Mouse (Mus musculus) splenic B cell, adult 2 months (primary cell): Measurements from ENCODE around the gene 1600012H06Rik.
A peak's percentile ranks its signal among the peaks of the same experiment; 100 is the strongest.
"Not testable (repeated sequence)": the region's sequence is repeated elsewhere in the genome, so short reads cannot be mapped to it uniquely, and the experiment has no call there.

Source experiments
- DNase-seq: peaks from one replicate; pipeline ENCODE4 v3.0.0-alpha.2; 2011; ENCODE audit warnings: low read depth, low spot score
- H3K27me3 ChIP-seq: 2 replicates; pipeline ENCODE4 v1.6.1; 2012; ENCODE audit warnings: mild to moderate bottlenecking, low read length, moderate library complexity, mixed read lengths; ENCODE audit not compliant: control insufficient read depth, poor library complexity, insufficient read depth, severe bottlenecking
- H3K36me3 ChIP-seq: 2 replicates; pipeline ENCODE4 v1.6.1; 2012; ENCODE audit warnings: mild to moderate bottlenecking, low read length, moderate library complexity, mixed read lengths; ENCODE audit not compliant: control insufficient read depth, poor library complexity, insufficient read depth, severe bottlenecking

1600012H06Rik gene

DNA sequence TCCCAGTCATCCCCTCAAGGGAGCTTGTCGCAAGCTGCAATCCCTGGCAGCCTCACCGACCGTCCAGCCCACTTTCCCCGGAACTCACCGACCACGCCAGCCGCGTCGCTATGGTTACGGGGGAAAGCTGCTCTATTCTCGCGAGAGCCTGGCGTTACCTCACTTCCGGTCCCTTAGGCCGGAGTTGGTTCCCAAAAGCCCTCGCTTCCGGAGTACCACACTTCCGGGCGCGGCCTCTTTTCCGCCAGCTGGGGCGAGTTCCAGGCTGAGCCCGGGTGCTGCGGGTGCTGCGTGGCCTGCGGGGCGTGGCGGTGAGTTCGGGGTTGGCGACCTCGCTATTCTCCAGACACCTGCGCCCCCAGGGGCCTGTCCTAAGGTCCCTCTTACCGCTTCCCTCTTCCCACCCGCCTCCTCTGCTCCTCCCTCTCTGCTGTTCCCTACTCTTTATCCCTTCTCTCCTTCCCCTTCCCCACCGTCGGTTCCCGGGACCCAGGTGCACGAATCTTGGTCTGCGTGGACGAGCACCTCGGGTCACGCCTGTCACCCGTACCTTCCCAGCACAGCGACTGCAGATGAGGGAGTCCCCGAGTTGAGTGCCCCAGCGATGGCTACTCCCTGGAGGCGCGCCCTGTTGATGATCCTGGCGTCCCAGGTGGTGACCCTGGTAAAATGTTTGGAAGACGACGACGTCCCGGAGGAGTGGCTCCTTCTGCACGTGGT lies at the start of gene 1600012H06Rik, which contains the start of gene Wdr27:
Gene 1600012H06Rik, plus strand, starts transcription at position 176 of the 720 bp plus-strand sequence.
Gene Wdr27, minus strand, starts transcription at position 150 of the 720 bp plus-strand sequence.
- peaks cover under 1% of the 10 kb centered on the region; the same call in 1 of the 2 replicates for H3K36me3 ChIP-seq
- DNase-seq: peak; percentile 98

DNA sequence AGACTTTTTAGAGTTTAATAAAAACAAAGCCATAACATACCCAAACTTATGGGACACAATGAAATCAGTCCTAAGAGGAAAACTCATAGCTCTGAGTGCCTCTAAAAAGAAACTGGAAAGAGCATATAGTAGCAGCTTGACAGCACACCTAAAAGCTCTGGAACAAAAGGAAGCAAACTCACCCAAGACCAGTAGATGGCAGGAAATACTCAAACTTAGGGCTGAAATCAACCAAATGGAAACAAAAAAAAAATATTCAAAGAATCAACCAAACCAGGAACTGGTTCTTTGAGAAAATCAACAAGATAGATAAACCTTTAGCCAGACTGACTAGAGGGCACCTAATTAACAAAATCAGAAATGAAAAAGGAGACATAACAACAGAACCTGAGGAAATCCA lies 47.9 kb upstream of the 1600012H06Rik start:
- H3K36me3 ChIP-seq, H3K27me3 ChIP-seq, DNase-seq: not testable (repeated sequence)

More for the DNA sequence above, at the start of gene 1600012H06Rik, which contains the start of gene Wdr27:
- no peaks in the 10 kb centered on the region for H3K27me3 ChIP-seq

DNA sequence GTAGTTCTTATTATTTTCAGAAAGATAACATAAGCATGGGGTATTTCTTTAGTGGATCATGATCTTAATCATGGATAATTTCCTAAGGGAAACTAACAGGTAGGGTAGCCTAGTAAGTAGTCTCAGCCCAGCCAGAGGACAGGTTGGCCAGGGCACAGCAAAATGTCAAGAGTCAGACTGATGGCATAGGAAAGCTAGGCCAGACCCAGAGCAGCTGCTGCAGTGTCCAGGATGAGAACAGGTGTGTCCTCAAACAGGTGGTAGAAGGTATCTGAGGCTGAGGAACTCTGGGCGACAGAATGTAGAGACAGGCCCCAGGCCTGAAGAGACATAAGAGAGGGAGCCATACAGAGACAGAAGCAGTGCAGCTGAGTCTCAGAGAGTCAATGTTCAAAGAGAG lies 44.0 kb upstream of the 1600012H06Rik start:
- H3K36me3 ChIP-seq: no peaks in the 10 kb centered on the region
- H3K27me3 ChIP-seq: no peaks in the 10 kb centered on the region
- DNase-seq: no peak

DNA sequence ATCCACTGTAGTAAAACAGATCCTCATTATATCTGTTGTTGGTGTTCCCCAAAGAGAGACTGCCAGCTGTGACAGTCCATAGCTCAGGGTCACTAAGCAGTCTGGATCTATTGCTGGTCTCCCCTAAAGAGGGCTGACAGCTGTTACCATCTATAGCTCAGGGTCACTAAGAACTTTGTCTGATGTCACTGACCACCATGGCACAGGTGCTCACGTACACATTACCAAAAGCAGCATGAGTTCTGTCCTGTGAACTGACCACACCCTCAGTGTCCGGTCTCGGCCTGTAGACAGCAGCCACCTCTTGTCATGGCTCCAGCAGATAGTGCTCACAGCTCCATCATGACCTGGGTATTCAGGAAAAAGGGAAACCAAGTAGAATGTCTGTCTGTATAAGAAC lies 39.8 kb upstream of the 1600012H06Rik start:
- H3K36me3 ChIP-seq: no peaks in the 10 kb centered on the region
- no peak for DNase-seq

DNA sequence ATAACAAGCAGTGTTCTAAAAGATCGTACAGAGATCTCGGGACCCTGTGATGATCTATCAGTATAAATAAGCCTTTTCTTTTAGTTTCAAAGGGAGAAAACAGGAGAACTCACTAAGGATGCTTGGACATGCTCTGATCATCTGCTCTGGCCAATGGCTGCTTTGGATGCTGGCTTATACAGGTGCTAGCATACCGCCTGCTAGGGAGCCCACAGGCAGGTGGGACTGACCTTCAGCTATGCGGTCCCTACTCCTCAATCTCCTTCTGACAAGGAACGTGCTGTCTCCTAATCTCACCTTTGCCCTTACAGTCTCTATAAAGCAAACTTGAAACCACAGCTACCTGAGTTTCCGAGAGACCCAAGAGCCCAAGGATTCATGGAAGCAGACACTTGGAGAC lies 38.8 kb upstream of the 1600012H06Rik start:
- H3K27me3 ChIP-seq: no peaks in the 10 kb centered on the region
- no peaks in the 10 kb centered on the region for H3K36me3 ChIP-seq
- DNase-seq: no peak

More for the DNA sequence above, 39.8 kb upstream of the 1600012H06Rik start:
- no peaks in the 10 kb centered on the region for H3K27me3 ChIP-seq

DNA sequence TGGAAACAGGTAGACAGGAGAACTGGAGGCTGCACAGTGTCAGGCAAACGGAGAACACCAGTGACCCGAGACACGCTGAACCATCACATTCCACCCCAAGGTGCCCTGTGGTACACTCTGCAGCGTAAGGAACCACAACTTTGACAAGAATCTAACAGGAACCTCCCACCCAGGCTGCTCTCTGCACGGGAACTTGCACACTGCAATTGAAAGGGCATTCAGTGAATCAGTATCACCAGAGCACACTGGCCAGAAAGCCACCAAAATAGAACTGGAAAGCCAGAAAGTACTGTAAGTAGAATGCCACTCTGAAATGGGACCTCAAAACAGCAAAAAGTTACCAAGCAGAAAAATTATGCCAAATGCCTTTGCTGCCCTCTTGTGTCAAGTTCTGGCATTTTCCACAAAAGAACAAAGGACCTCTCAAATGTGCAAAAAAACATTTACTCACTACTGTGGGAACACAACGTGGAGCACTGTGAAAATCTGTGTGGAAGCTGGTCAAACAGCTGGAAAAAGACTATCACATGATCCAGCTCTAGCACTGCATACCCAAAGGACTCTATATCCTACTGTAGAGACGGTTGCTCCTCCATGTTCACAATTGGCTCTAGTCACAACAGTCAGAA lies 38.2 kb upstream of the 1600012H06Rik start:
- DNase-seq: peak; percentile 59
- no peaks in the 10 kb centered on the region for H3K27me3 ChIP-seq
- no peaks in the 10 kb centered on the region for H3K36me3 ChIP-seq

DNA sequence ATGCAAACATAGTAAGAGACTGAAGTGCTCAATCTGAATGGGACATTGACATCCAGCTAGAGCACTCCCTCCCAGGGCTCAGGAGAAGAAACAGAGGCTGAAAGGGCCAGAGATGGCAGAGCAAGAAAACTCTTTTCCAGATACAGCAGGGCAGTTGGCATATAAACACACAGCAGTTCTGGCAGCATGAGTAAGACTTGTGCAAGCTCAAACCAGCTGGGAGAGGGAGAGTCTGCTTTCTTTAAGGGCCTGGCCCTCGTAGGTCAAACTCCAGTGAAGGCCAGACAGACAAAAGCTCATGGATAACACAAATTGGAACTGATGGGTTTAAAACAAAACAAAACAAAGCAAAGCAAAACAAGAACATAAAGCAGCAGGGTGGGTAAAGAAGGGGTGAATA lies 36.4 kb upstream of the 1600012H06Rik start:
- DNase-seq: no peak
- Histone ChIP-seq H3K27me3 (no peaks in the 10 kb centered on the region), H3K36me3 (no peaks in the 10 kb centered on the region)

DNA sequence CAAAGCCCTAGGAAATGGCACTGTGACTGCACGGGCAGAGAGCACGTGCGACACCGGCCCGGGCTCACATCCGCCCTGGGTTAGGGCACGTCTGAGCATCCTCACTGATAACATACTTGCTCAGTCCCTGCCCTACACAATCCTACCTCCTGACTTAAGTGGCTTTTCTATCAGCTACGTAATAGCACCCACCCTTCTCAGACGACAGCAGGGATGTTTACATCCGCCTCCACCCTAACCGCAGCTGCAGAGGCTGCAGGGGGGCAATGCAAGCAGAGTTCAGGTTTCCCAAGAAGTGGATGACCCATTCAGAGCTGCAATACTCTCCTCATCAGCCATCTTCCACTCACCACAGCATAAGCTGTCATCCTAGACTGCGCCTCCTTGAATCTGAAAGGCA lies 35.8 kb upstream of the 1600012H06Rik start:
- Histone ChIP-seq H3K36me3 (no peaks in the 10 kb centered on the region), H3K27me3 (no peaks in the 10 kb centered on the region)
- no peak for DNase-seq

DNA sequence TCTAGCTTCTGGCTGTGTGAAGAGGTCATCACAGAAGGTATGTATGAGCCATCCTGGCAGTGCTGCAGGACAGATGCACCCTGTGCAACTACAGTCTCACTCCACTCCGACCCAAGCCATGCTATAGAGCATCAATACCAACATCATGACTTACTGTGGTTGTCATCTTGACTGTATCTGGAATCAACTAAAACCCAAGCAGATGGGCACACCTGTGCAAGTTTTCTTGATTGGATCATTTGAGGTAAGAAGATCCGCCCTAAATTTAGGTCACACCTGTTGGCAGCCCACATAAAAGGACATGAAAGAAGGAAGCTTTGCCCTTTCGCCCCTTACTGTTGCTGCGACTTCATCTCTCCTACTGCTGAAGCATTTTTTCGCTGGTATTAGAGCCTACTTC lies 33.7 kb upstream of the 1600012H06Rik start:
- H3K36me3 ChIP-seq: no peaks in the 10 kb centered on the region
- DNase-seq: no peak
- H3K27me3 ChIP-seq: no peaks in the 10 kb centered on the region

DNA sequence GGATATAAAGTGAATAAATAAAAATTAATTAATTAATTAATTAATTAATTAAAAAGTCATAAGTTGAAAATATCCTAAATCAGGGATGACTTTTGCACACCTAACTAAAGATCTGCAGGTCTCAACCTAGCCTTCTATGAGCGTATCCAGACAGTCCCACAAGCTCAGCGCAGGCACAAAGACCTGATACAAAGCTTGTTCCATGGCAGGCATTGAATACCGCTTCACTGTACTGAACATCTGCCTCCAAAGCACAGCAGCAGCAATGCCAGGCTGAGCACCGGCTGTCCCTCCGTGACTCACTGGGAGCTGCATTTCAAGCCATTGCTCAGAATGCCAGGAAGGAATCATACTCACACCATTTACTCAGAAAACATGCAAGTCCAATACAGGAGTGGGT lies 32.2 kb upstream of the 1600012H06Rik start:
- no peaks in the 10 kb centered on the region for H3K36me3 ChIP-seq
- DNase-seq: no peak
- no peaks in the 10 kb centered on the region for H3K27me3 ChIP-seq

DNA sequence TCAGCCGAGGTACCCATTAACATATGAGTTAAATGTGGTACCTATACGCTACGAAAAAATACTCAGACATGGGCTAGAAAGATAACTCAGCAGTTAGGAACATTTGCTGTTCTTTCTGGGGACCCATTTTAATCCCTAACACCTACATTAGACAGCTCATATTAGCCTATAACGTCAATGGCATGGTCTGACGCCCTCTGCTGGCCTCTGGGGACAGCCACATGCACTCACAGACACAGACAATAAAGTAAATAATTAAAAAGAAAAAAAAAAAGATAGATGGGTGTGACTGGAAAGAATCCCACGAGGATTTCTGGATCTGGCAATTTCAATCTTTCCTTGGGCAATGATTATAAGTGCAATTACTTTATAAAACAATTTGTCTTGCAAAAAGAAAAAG lies 30.6 kb upstream of the 1600012H06Rik start:
- peak; percentile 7 for DNase-seq
- no peaks in the 10 kb centered on the region for H3K27me3 ChIP-seq
- no peaks in the 10 kb centered on the region for H3K36me3 ChIP-seq

DNA sequence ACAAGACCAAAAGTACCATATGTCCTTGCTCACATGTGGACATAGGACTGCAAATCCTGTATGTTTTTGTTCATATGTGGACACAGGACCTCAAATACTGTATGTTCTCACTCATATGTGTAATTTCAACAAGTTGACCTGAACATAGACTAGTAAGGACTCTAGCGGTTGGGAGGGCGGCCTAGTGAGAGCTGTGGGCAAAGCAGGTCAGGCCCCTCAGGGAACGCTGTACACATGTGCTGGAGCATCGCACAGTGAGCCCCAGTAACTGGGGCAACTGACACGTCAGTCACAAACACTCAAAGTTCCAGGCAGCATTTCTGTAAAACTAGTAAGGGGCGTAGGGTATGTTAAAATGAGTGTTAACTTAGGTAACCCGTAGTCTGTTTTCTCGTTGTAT lies 30.0 kb upstream of the 1600012H06Rik start:
- Histone ChIP-seq H3K27me3 (no peaks in the 10 kb centered on the region), H3K36me3 (no peaks in the 10 kb centered on the region)
- DNase-seq: no peak

DNA sequence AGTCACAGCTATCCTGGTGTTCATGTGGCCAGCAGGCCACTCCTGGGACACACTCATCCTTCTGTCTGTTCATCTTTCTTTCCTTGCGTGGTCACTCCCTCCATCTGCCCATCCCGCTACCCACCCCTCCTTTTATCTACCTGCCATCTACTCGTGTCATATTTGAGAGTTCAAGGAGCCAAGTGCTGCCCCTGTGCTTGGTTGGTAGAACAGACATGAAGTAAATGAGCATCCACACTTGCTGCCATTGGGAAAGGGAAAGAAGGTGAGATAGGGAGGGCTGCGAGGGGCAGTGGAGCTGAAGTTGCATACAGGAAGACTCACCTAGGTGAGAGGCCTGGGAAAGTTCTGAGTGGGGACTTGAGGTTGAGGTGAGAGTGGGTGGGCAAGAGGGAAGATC lies 28.6 kb upstream of the 1600012H06Rik start:
- no peaks in the 10 kb centered on the region for H3K36me3 ChIP-seq
- no peak for DNase-seq
- H3K27me3 ChIP-seq: no peaks in the 10 kb centered on the region

DNA sequence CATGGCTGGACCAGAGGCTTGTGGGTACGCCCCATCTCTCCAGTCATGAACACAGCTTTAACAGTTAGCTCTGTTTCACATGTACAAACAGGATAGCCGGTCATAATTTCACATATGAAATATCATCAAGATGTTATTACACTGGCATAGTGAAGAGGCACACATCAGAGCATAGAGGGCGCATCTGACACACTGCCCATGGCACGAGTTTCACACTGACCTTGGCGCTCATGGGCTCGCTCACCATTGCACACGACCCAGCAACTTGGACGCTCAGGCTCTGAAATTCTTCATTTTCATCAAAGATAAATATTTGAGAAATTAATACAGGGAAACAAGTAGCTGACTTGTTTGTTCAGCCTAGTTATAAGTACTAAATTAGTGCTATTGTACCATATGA lies 25.1 kb upstream of the 1600012H06Rik start:
- Histone ChIP-seq H3K36me3 (no peaks in the 10 kb centered on the region), H3K27me3 (no peaks in the 10 kb centered on the region)
- no peak for DNase-seq

DNA sequence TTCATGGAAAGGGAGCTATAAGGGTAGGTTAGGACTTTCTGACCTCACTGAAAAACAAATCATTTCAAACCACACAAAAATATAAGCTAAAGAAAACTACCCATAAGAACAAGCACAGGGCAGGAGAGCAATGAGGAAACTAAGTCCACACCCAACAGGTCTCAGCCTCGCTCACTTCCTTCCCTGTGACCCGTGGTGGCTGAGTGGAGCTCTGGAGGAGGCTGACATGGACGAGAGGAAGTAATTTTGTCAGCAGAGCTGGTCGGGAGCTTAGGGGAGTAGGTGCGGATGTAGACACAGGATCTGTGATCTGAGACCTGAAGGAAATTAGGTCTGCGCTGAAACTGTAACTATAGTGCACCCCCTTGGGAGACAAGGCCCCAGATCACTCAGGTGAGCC lies 21.4 kb upstream of the 1600012H06Rik start:
- Histone ChIP-seq H3K27me3 (no peaks in the 10 kb centered on the region), H3K36me3 (no peaks in the 10 kb centered on the region)
- DNase-seq: no peak
